Mouse (Mus musculus) CD4-positive helper T cell, adult 2 months (primary cell): ENCODE data around the gene Clec1b.
A peak's percentile ranks its signal among the peaks of the same experiment; 100 is the strongest.

Source experiments
- DNase-seq: peaks from one replicate; pipeline ENCODE4 v3.0.0-alpha.2; 2012; ENCODE audit warnings: low read depth, missing footprints, low spot score

The Clec1b gene

GRCm38 (mm10) chr6:129408562-129408961 is 11.5 kb downstream of the Clec1b start, which contains the start of gene Clec9a:
Clec9a (plus strand) TSS chr6:129408862.
- DNase-seq = no peak

- no peak for DNase-seq
These were observed 17.1 kb downstream of the Clec1b start for GRCm38 (mm10) chr6:129414177-129414576.

DNA sequence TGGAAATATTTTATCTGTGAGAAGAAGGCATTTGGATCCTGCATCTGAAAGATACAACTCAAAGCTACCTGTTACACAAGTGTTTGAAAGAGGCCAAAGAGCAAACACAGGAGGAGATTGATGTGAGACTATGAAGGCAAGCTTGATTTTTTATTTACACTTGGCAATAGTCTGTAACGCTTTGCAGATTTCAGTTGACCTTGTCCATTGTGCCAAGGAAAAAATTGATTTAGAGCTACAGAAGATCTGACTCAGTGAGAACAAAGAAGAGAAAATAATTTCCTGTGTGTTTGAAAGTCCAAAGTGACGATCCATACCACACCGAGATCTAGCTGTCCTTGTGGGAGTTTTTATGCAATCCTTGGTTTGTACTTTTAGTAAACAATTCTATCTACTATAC is 25.2 kb downstream of the Clec1b start:
- DNase-seq = no peak

DNA sequence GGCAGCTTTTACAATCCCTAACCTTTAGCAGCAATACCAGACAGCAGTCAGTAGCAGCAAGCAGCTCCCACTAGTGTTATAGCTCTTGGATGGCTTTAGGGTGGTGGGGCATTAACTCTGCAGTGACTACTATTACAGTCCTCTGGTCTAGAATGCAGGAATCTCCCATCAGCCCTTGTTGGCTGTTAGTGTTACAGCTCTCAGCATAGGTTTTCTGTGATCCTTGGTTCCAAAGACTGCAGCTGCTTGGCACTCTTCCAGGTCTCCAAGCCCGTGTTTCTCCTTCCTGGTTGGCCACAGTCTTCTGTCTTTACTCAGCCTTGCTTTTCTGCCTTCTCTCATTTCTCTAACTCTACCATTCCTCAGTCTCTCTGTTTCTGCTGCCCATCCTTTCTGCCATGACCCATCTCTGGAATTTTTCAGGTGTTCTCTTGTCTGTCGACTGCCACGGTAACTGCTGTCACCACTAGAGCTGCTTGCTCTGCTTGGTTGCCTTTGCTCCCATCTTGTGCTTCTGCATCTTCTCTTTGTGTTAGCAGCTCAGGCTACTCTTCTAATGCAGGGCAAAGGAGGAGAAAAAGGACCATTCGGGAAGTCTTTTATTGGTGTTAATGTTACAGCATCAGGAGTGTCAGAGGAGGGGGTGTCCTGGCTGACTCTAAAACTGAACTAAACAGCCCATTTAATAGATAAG is 26.1 kb downstream of the Clec1b start:
- no peak for DNase-seq

DNA sequence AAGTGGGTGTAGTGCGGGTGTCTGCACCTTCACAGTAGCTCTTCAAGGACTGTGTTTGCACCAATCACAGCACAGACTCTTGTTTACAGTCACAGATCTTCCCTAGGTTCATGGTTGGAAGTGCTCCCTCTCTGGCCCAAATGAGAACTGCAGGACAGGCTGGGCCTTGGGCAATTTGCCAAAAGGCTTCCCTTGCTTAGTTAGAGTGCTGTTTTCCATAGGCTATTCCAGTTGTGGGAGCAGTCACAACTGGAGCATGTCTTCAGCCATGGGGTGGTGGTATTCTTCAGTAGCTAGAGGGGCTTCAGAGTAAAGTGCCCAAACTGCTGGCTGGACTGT is 26.6 kb downstream of the Clec1b start:
- peak; percentile 52 for DNase-seq

GRCm38 (mm10) chr6:129425217-129425616 is 28.1 kb downstream of the Clec1b start:
- no peak for DNase-seq

DNA sequence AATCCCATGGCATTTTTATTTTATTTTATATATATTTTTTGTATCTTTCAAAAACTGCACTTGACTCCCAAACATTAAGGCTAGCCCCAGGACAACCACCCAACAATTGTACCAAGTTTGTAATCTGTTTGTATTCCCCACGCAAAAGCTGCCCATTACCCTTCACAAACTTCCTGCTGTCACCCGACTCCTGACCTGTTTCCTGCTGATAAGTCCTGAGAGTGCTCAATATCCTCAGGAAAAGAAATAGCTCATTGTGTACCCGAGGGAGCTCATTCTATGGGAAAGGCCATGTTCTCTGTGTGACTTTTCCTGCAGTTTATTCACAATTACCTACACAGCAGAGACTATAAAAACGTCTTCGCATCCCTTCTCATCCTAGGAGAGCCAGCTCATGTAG is 28.7 kb downstream of the Clec1b start:
- no peak for DNase-seq

DNA sequence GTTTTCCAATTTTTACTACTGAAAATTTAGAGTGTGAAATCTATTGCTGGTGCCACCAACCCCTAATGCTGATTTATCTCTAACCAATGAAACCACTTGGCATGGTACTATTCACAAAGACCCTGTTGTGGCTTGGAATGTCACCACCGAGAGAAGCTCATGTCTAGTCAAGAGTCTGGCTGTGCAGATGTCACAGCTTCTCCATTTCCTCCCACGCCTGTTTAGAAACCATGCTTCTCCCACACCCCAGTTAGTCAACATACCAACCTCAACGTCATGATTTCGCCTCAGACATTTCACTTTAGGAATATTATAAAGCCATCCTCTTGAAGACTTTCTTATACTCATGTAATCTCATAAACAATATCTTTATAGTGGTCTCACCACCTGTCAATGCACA is 30.2 kb downstream of the Clec1b start:
- no peak for DNase-seq

DNA sequence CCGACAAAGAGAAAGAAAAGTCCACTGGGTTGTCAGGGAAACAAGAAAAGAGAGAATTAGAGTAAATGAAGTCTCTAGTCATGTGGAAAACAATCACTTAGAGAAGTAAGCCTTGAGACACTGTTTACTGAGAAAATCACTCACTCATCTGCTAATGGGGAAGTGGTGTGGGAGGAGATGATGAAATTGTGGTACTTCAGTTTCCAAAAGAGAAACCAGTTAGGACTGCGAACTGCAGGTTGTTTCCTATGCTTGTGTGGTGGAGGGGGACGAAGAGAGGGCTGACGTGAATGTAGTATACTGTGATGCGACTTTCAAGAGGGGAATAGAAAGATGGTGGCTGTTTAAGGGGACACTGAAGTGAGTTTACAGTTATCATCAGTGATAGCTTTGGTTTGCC is 37.1 kb downstream of the Clec1b start:
- DNase-seq = peak; percentile 37

DNA sequence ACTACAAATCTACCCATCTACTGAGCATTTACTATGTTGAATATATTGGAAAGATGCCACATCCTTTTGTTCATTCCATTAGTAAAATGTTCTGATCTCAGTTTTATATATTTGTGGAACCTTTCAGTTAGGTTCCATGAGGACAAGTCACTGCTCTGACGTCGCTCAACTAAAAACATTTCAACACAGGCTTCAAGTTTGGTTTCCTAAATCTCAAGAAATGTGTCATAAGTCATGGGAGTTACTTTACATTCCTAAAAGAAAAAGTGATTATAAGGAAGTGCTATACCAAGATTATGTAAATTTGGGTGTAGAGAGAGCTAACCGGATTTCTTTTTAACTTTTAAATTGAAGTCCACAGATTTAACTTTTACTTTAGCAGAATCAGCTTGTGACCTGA is 38.9 kb downstream of the Clec1b start:
- no peak for DNase-seq

DNA sequence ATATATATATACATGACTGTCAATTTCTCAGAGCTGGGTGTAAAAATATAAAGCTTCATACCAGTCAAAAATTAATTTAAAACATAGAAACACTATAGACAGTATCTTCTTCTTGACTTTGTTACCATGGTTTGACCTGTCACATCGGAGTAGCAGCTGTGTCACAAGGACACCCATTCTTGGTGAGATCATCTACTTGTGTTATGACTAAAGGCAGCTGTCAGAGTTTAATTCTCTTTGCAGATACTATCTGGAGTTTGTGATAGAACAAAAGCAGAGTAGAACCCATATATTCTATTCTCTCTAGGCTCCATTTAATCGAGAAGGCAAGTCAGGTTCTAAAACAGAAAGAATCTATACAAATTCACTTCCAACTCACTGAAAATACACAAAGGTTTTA is 40.9 kb downstream of the Clec1b start:
- no peak for DNase-seq

GRCm38 (mm10) chr6:129449743-129450142 is 52.6 kb downstream of the Clec1b start:
- DNase-seq = no peak

DNA sequence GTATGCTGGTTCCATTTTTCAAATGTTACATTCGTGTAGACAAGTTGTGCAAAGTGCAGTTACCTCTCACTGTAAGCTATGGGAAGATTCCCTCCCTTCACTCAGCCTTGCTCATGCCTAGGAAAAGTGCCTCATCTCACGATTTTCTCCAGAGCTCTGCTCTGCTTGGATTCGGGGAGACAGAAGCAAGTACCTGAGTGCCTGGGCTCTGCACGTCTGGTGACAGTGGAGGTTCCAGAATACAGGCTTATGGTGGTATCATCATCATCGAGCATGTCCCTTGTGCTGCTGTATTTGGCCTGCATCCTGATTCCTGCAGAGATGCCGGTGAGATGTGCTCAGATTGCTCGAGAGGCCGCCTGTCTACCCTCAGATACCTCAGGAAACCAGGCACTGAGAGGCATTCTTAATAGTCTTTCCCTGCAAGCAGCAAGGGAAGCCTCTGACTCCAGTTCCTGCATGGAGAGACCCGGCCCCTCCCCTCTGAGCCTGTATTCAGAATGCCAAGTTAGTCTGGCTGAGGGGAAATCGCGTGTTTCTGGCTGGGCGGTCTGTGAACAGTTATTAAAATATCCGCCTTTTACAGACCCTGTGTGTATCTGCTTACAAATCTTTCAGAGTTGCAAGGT is 54.4 kb downstream of the Clec1b start, which contains the start of gene Clec1a:
Gene Clec1a, minus strand, starts transcription at position 590 of the 629 bp plus-strand sequence.
- DNase-seq = no peak
